Mouse (Mus musculus) forebrain, embryonic 11.5 days (tissue): ENCODE measurements at regions not wholly inside any gene's neighbourhood (a gene's known extent, or its start where the extent isn't known, plus 50 kb on each side); places are given as distances from the start of the nearest gene placed in this dataset.

ENCODE experiments used
- ATAC-seq: fragments of 200-750 bp; cut with Nextera tagmentation; replicated peaks from 2 replicates; pipeline ENCODE4 v1.8.0; 2017; ENCODE audit warnings: moderate TSS enrichment; ENCODE audit not compliant: low FRiP score
- DNase-seq: peaks from one replicate; pipeline ENCODE4 v3.0.0-alpha.2; 2017; ENCODE audit warnings: low spot score
- H3K27ac ChIP-seq: fragments of 300-500 bp; sonication (generic); 2 replicates; pipeline ENCODE4 v1.5.1; 2014; ENCODE audit warnings: low read depth, low read length
- H3K27me3 ChIP-seq: fragments of 300-500 bp; sonication (generic); 2 replicates; pipeline ENCODE4 v1.6.1; 2014; ENCODE audit warnings: mild to moderate bottlenecking, low read length, mixed read lengths; ENCODE audit not compliant: control insufficient read depth, insufficient read depth
- H3K36me3 ChIP-seq: fragments of 300-500 bp; sonication (generic); 2 replicates; pipeline ENCODE4 v1.6.1; 2014; ENCODE audit warnings: mild to moderate bottlenecking, low read length, moderate library complexity, mixed read lengths; ENCODE audit not compliant: control insufficient read depth, insufficient read depth
- H3K4me1 ChIP-seq: fragments of 300-500 bp; sonication (generic); replicated peaks from 2 replicates; pipeline ENCODE4 v1.6.1; 2014; ENCODE audit warnings: low read length, mixed read lengths; ENCODE audit not compliant: control insufficient read depth, insufficient read depth
- H3K4me2 ChIP-seq: fragments of 300-500 bp; sonication (generic); 2 replicates; pipeline ENCODE4 v1.6.1; 2014; ENCODE audit warnings: low read depth, mild to moderate bottlenecking, low read length, moderate library complexity, mixed read lengths; ENCODE audit not compliant: severe bottlenecking
- H3K4me3 ChIP-seq: fragments of 300-500 bp; sonication (generic); 2 replicates; pipeline ENCODE4 v1.5.1; 2014; ENCODE audit warnings: low read depth, low read length
- H3K9ac ChIP-seq: fragments of 300-500 bp; sonication (generic); 2 replicates; pipeline ENCODE4 v1.6.1; 2014; ENCODE audit warnings: low read length
- H3K9me3 ChIP-seq: fragments of 300-500 bp; sonication (generic); 2 replicates; pipeline ENCODE4 v1.6.1; 2016; ENCODE audit warnings: low read length, mixed read lengths; ENCODE audit not compliant: control insufficient read depth
- WGBS: fragments of 180-500 bp; shearing (Covaris S2); extraction: QIAGEN DNeasy Blood & Tissue Kit; methylation state at CpG from one replicate; pipeline ENCODE4 v1.1.7; 2014; 5-methylcytosine and 5-hydroxymethylcytosine counted together

GRCm38 (mm10) chr1:18338871-18339270, 73.9 kb upstream of the Defb41 start:
- no peak overlapping the region for H3K27ac ChIP-seq
- H3K4me3 ChIP-seq = no peak overlapping the region
- H3K4me2 ChIP-seq = no peak overlapping the region
- 74% methylated on average over 1 of the region's 1 CpGs for WGBS
- H3K4me1 ChIP-seq = no peaks in the 10 kb centered on the region
- H3K36me3 ChIP-seq = no peaks in the 10 kb centered on the region
- H3K27me3 ChIP-seq = no peaks in the 10 kb centered on the region
- no peaks in the 10 kb centered on the region for H3K9me3 ChIP-seq
- no peak for ATAC-seq
- H3K9ac ChIP-seq = no peak overlapping the region
- no peak for DNase-seq
